18 mouse cellular contexts compared by ENCODE assay signal in genomic region chr8:117658990-117659389, GRCm38 (mm10). TPM values are rescaled to one million over a fixed set of nuclear protein-coding genes. Genes with fewer than 3 reads are reported as not detected.
DNase-seq lines count a peak whose midpoint lies in the region; ATAC-seq and TF ChIP-seq lines count a peak whose summit lies in the region.
"Had no signal": no experiment of that assay in that cellular context is flagged by ENCODE, and none has a peak within 500 bp of the region (broad histone marks: within the 10 kb centered on the region; RNA-seq: fewer than 3 reads in every experiment).

No protein-coding gene starts in this region.

- no peak overlapping the region for H3K27ac ChIP-seq in intestine, postnatal 0 days (ENCODE audit: low read depth, low read length)
- no peak overlapping the region for H3K27ac ChIP-seq in intestine, embryonic 15.5 days
- H3K27ac ChIP-seq in liver, postnatal 0 days (ENCODE audit: low read depth), result no peak overlapping the region
- no peak overlapping the region for H3K27ac ChIP-seq in liver, embryonic 12.5 days
- H3K27ac ChIP-seq: forebrain, embryonic 13.5 days; heart, embryonic 13.5 days; neural tube, embryonic 13.5 days had no signal

- H3K36me3 ChIP-seq in intestine, postnatal 0 days (ENCODE audit: control insufficient read depth, insufficient read depth), result peaks cover 15% of the 10 kb centered on the region; the same call in 1 of the 2 replicates
- 0 out of 2 replicates have a peak, but pooled peaks cover 3% of the 10 kb centered on the region for H3K36me3 ChIP-seq in intestine, embryonic 15.5 days
- H3K36me3 ChIP-seq in liver, postnatal 0 days (replicated peaks; ENCODE audit: insufficient read depth, low read length), result peaks cover 4% of the 10 kb centered on the region; the same call in 1 of the 2 replicates
- H3K36me3 ChIP-seq in liver, embryonic 12.5 days, result no peaks in the 10 kb centered on the region
- H3K36me3 ChIP-seq: heart, embryonic 13.5 days; midbrain, embryonic 10.5 days; neural tube, embryonic 13.5 days had no signal

- no peaks in the 10 kb centered on the region for H3K4me1 ChIP-seq in intestine, postnatal 0 days (replicated peaks; ENCODE audit: control insufficient read depth, insufficient read depth, low read length)
- H3K4me1 ChIP-seq in intestine, embryonic 15.5 days (replicated peaks), result peaks cover 7% of the 10 kb centered on the region
- H3K4me1 ChIP-seq in liver, postnatal 0 days (ENCODE audit: insufficient read depth), result peaks cover 8% of the 10 kb centered on the region
- no peaks in the 10 kb centered on the region for H3K4me1 ChIP-seq in liver, embryonic 12.5 days

- no peak overlapping the region for H3K4me2 ChIP-seq in intestine, postnatal 0 days (replicated peaks; ENCODE audit: low read depth)
- H3K4me2 ChIP-seq in intestine, embryonic 15.5 days (replicated peaks), result no peak overlapping the region
- H3K4me2 ChIP-seq in liver, postnatal 0 days (ENCODE audit: low read depth, low read length), result no peak overlapping the region
- no peak overlapping the region for H3K4me2 ChIP-seq in liver, embryonic 12.5 days
- H3K4me2 ChIP-seq: forebrain, embryonic 13.5 days; heart, embryonic 13.5 days; neural tube, embryonic 13.5 days had no signal

- H3K27me3 ChIP-seq in intestine, postnatal 0 days (replicated peaks; ENCODE audit: control insufficient read depth, insufficient read depth, low read length), result no peaks in the 10 kb centered on the region
- no peaks in the 10 kb centered on the region for H3K27me3 ChIP-seq in intestine, embryonic 15.5 days (replicated peaks)
- H3K27me3 ChIP-seq in liver, postnatal 0 days (ENCODE audit: insufficient read depth, low read length), result no peaks in the 10 kb centered on the region
- no peaks in the 10 kb centered on the region for H3K27me3 ChIP-seq in liver, embryonic 12.5 days (replicated peaks)
- H3K27me3 ChIP-seq: forebrain, embryonic 13.5 days; heart, embryonic 13.5 days; neural tube, embryonic 13.5 days had no signal

- peak; percentile 53 for TF ChIP-seq CTCF in intestine, postnatal 0 days (IDR thresholded peaks at IDR 0.05; ENCODE audit: low read depth)
- peak; percentile 45 for TF ChIP-seq CTCF in liver, postnatal 0 days (IDR thresholded peaks at IDR 0.05; ENCODE audit: low read depth)

- H3K4me3 ChIP-seq in intestine, postnatal 0 days (ENCODE audit: low read depth, low read length), result no peak overlapping the region
- no peak overlapping the region for H3K4me3 ChIP-seq in intestine, embryonic 15.5 days (replicated peaks)
- H3K4me3 ChIP-seq in liver, postnatal 0 days (ENCODE audit: low read depth, low read length), result no peak overlapping the region
- no peak overlapping the region for H3K4me3 ChIP-seq in liver, embryonic 12.5 days
- H3K4me3 ChIP-seq: forebrain, embryonic 13.5 days; heart, embryonic 13.5 days; midbrain, embryonic 10.5 days; neural tube, embryonic 13.5 days had no signal

- TF ChIP-seq EP300 in liver, postnatal 0 days (IDR thresholded peaks at IDR 0.05; ENCODE audit: low read depth), result no peak

- ATAC-seq in intestine, postnatal 0 days, result no peak
- no peak for ATAC-seq in intestine, embryonic 15.5 days
- no peak for ATAC-seq in liver, postnatal 0 days
- ATAC-seq in liver, embryonic 12.5 days, result no peak
- ATAC-seq: forebrain, embryonic 13.5 days had no signal

- no peaks in the 10 kb centered on the region for H3K9me3 ChIP-seq in intestine, postnatal 0 days (ENCODE audit: control insufficient read depth)
- H3K9me3 ChIP-seq in intestine, embryonic 15.5 days, result no peaks in the 10 kb centered on the region
- no peaks in the 10 kb centered on the region for H3K9me3 ChIP-seq in liver, postnatal 0 days (ENCODE audit: low read length)
- no peaks in the 10 kb centered on the region for H3K9me3 ChIP-seq in liver, embryonic 12.5 days (replicated peaks)
- H3K9me3 ChIP-seq: heart, embryonic 13.5 days; midbrain, embryonic 10.5 days; neural tube, embryonic 13.5 days had no signal

- WGBS in intestine, postnatal 0 days, result 71% methylated on average over 7 of the region's 7 CpGs
- 64% methylated on average over 7 of the region's 7 CpGs for WGBS in intestine, embryonic 15.5 days
- WGBS in liver, postnatal 0 days (ENCODE audit: insufficient replicate concordance), result 67% methylated on average over 7 of the region's 7 CpGs
- WGBS in liver, embryonic 12.5 days (ENCODE audit: insufficient replicate concordance), result 58% methylated on average over 7 of the region's 7 CpGs

- H3K9ac ChIP-seq in intestine, postnatal 0 days (ENCODE audit: low read depth, low read length), result no peak overlapping the region
- no peak overlapping the region for H3K9ac ChIP-seq in intestine, embryonic 15.5 days
- H3K9ac ChIP-seq in liver, postnatal 0 days (replicated peaks), result no peak overlapping the region
- H3K9ac ChIP-seq in liver, embryonic 12.5 days, result no peak overlapping the region
- H3K9ac ChIP-seq: forebrain, embryonic 13.5 days; heart, embryonic 13.5 days; neural tube, embryonic 13.5 days had no signal

- DNase-seq in liver, postnatal 0 days, result no peak
- DNase-seq in ES-CJ7 (ENCODE audit: low read depth, low spot score), result peak; percentile 26
- DNase-seq in embryo, embryonic 11 days, result peak; percentile 17
- no peak for DNase-seq in frontal cortex, adult 2 months (ENCODE audit: extremely low spot score in 1 of 2, low spot score in 1 of 2)
- no peak for DNase-seq in thymus, postnatal 36 days
- DNase-seq: adrenal gland, postnatal 10 days; cerebellum, adult 11-12 months; gastrocnemius, postnatal 36 days; layer of hippocampus, postnatal 36 days; lung, postnatal 14 days; thymus, postnatal 25 days had no signal

RNA-seq across cellular contexts. Expression of gene Sdr42e1, which starts 14.5 kb away (rescaled TPM):
- 6.0 and 7.7 TPM in 2 replicates for polyA plus RNA-seq in intestine, postnatal 0 days (2015; fragmentation: Nextera tagmentation; extraction: Ambion mirVana)
- 6.0 and 6.6 TPM in 2 replicates for polyA plus RNA-seq in intestine, embryonic 15.5 days (2015; fragmentation: Nextera tagmentation; extraction: Ambion mirVana)
- 12.6 and 12.8 TPM in 2 replicates for polyA plus RNA-seq in liver, postnatal 0 days (2015; fragmentation: Nextera tagmentation; extraction: Ambion mirVana)
- 0.91 and 1.4 TPM in 2 replicates for polyA plus RNA-seq in liver, embryonic 12.5 days (2016; fragmentation: Nextera tagmentation; extraction: Ambion mirVana)
- polyA plus RNA-seq in frontal cortex, adult 2 months (2012; rRNA removed), result 11.1 and 12.3 TPM in 2 replicates

RNA-seq across cellular contexts. Expression of gene Hsd17b2, which starts 42.7 kb away (rescaled TPM):
- polyA plus RNA-seq in intestine, postnatal 0 days (2015; fragmentation: Nextera tagmentation; extraction: Ambion mirVana), result 66.3 and 69.9 TPM in 2 replicates
- 38.1 and 38.3 TPM in 2 replicates for polyA plus RNA-seq in intestine, embryonic 15.5 days (2015; fragmentation: Nextera tagmentation; extraction: Ambion mirVana)
- polyA plus RNA-seq in liver, postnatal 0 days (2015; fragmentation: Nextera tagmentation; extraction: Ambion mirVana), result 189 and 204 TPM in 2 replicates
- 20.9 and 23.6 TPM in 2 replicates for polyA plus RNA-seq in liver, embryonic 12.5 days (2016; fragmentation: Nextera tagmentation; extraction: Ambion mirVana)
- polyA plus RNA-seq in frontal cortex, adult 2 months (2012; rRNA removed), result 0.16 and 0.19 TPM in 2 replicates

Comparison
In these comparisons a context has a peak if more than half of its experiments do, and no peak if none do; other contexts are left out.
1. DNase-seq: peak in ES-CJ7 (single experiment) and embryo, embryonic 11 days (single experiment); none in liver, postnatal 0 days (single experiment), frontal cortex, adult 2 months (0 of 2) and thymus, postnatal 36 days (0 of 2).
2. RNA of gene Hsd17b2, which starts 42.7 kb away (polyA plus RNA-seq): 189 to 204 TPM in liver, postnatal 0 days, 66.3 to 69.9 TPM in intestine, postnatal 0 days, 38.1 to 38.3 TPM in intestine, embryonic 15.5 days and 20.9 to 23.6 TPM in liver, embryonic 12.5 days; 0.16 to 0.19 TPM in frontal cortex, adult 2 months; every median in the first group is over 10 times any median in the second.